Mouse (Mus musculus) telencephalon, adult 2 months (tissue): ENCODE measurements around the gene Ddah1.

ENCODE experiments used
- DNase-seq: peaks from one replicate; pipeline ENCODE4 v3.0.0-alpha.2; 2011; ENCODE audit warnings: low read depth, low spot score

Gene Ddah1

DNA sequence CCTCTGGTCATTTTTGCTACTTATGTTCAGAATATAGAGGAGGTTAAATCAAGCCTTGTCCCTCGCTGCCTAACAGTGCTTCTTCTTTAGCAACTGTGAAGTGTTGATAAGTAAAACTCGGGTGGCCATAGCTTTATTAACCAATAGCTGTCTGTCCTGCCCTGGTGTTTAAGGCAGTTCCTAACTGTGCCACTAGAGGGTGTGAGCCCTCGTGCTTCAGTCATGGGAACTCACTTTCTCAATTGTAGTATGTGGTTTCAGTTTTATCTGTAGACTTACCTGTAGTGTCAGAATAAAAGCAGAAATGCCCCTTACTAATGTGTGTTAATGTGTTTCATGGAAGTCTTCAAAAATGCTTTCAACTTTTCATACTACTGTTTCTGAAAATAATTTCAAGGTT, 183.5 kb downstream of the Ddah1 start:
- DNase-seq, result no peak
